Mouse (Mus musculus): ENCODE measurements around the gene Adcyap1r1.

Adcyap1r1 gene

DNA sequence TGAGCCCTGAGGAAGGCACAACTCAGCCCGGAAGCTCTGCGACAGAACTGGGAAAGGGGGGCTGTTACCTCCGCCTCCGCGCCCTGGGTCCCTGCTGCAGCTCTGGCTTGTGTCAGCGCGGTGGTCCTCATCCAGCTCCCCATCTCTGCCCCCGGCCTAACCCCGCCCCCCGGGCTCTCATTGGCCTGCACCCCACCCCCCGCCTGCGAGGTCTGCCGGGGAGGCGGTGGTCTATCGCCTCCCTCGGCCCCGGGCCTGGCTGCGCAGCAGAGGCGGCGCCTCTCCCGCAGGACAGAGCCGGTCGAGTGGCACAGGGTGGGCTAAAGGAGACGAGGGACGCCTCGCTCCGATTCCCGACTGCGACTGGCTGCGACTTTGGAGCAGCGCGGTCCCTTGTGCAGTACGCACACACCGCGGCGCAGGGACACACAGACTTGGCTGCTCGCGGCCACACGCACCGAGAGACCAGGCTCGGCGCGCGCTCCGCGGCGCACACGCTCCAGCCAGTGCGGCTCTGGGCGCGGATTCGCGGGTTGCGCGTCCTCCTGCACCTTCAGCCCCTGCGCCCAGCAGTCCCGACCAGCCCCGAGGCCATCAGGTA, at the start of gene Adcyap1r1:
TSS of gene Adcyap1r1 (plus strand) at position 208 of the 601 bp plus-strand sequence.
- peak; percentile 79 for DNase-seq

DNA sequence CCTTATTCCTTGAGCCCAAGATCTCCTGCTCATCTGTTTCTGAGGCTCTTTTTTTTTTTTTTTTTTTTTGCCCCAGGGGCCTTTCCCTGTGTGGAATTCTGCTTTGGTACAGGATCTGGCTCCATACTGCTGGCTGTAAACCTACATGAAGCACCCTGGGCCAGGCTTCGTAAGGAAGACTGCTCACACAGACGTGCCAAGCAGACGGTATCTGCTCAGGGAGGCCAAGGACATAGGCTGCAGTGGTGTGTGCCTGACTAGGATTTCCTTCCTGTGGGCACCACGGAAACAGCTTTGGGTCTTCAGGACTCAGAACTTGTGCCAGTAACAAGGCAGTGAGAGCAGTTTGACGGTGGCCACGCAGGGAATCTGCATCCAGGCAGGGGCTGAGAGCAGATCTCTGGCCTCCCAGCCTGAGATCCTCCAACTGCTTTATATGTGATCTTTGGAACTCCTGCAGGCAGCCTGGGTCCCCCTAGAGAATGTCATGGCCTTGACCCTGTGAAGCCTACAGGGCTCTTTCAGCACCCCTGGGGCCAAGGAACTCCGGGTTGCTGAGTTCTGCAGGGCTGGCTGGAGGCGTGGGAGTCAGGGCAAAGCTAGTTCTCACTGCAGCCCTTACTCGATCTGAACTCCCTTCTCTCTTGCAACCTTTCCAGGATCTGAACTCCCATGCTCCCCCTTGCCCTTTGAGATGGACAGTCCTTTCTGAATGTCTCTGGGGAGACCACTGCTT, 49.6 kb upstream of the Adcyap1r1 start:
- DNase-seq, result no peak

DNA sequence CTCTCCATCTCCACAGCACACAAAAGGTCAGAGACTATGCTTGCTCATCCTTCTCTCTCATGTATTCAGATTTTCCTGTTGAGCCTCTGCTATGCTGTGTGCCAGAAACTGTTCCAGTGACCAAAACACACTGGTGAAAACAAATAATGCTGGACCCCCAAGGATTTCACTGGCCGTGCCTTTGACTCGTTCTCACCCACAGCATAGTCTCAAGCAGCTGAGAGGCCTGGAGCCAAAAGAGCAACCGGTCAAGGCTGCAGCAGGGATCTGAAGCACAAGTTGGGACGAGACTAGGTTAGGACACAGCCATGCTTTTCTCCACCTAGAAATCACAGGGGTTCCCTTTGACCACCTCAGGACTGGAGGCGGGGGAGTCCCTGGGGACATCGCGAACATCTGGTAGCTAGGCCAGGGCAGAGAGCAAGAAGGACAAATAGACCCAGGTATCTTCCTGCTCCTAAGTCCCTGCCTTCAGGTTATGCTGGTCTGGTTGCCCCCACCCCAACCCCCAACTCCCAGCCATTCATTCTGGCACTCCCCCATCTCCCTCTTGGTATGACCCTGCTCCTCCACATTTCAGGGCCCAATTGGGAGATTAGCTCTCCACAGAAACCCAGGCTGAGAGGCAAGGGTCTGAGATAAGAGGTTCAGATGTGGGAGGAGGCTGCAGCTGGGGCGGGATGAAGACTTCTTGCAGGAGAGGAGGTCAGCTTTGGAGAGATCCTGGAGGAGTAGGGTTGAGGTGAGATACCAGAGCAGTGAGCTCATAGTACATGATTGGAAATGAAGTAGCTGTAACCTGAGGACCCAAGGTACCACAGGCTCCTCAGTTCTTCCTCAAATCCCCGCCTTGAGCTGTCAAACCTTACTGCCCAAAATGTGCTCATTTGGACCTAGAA, 48.1 kb upstream of the Adcyap1r1 start:
- no peak for DNase-seq

DNA sequence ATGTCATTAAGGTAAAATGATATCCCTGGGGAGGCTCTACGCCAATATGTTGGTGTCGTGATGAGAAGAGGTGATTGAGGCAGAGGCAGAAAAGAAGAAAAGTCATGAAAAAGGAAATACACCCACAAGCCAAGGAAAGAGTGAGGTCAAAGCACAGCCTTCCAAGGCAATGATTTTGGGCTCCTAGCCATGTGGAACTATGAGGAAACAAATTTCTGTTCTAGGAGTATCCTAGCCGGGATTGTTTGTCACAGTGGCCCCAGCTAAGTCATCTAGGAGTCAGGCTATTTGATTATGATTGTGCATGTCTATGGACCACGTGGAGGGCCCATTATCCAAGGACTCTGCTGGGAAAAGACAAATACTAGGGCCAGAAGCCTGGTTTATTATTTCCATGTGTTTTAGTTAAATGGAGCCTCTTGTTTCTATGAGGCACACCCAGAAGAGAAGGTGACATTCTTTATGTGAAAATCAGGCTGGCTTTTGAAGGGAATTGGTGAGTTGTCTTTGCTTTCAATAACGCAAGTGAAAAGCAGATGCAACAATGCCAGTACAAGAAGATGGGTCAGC, 47.3 kb upstream of the Adcyap1r1 start:
- DNase-seq, result no peak

DNA sequence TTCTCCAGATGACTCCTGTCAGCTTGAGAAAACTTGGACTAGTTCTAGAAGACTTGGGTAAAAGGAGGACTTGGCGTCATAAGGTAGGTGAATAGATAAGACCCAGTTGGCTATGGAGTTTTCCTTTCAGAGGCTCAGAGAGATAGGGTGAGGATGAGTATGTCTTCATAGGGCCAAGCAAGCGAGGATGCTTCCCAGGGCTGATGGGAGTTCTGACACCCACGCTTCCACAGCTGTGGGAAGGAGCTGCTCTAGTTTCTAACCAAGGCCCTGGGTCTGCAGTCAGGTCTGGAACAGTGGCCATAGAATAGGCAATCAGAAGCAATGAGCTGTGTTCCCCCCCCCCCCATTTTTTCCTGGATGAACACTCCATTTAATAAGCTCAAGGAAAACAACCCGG, 44.4 kb upstream of the Adcyap1r1 start:
- DNase-seq, result no peak

DNA sequence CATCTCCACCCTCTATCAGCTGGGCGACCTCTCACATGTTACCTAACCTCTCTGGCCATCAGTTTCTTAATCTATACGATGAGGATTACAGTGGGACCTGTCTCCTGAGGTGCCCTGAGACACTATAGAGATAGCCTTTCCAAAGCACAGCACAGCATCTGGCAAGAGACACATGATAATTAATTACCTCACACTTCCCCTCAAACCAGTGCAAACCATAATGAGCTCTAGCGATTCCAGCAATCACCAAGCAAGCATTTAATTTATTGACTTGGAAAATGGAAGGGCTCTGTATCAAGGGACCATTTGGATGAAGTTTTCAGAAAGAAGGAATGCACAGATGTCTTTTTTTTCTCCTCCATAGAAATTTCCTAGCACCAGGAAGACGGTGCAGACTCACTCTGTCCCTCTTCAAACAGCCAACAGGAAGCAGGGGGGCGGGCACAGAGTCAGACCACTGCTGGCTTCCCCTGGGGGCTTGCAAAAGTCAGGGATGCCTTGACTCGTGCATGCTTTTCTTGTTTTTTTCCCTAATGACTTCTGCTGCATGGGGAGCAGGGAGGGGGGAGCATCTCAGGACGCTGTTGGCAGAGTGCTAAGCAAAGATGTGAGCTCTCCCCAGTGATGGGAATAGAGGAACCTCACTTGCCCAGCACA, 41.5 kb upstream of the Adcyap1r1 start:
- no peak for DNase-seq

DNA sequence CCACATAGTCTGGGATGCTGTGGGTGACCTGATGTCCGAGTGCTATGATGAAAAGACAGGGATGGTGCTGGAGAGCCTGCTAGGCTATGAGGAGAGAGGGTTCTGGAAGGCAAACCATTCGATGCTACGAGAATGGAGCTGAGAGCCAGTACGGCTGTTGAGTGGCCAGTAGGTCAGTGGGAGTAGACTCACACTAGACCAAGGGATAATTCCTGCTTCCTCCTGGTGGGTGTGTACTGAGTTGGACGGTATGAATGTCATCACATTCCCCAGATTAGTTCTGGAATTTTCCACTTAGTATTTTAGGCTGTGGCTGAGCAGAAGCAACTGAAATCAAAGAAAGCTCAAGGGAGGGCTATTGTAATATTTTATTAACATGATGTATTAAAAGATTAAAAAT, 40.8 kb upstream of the Adcyap1r1 start:
- DNase-seq, result no peak

DNA sequence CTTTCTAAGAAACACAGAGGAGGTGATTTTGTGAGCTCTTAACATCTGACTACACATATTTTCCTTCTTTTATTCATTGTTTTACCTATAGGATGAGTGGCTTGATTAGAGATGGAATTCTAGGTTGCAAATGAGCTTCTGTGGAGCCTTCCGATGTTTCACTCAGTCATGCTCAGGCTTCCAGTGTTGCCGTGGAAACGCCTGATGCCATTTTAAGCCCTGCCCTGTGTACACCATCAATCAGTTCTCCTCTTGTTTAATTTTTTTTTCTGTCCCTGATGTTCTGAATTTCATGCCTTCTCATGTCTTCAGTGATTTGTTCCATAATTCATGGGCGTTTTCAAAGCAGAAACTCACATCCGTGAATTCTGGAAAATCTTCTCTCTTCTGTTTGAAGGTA, 35.6 kb upstream of the Adcyap1r1 start:
- DNase-seq, result no peak

DNA sequence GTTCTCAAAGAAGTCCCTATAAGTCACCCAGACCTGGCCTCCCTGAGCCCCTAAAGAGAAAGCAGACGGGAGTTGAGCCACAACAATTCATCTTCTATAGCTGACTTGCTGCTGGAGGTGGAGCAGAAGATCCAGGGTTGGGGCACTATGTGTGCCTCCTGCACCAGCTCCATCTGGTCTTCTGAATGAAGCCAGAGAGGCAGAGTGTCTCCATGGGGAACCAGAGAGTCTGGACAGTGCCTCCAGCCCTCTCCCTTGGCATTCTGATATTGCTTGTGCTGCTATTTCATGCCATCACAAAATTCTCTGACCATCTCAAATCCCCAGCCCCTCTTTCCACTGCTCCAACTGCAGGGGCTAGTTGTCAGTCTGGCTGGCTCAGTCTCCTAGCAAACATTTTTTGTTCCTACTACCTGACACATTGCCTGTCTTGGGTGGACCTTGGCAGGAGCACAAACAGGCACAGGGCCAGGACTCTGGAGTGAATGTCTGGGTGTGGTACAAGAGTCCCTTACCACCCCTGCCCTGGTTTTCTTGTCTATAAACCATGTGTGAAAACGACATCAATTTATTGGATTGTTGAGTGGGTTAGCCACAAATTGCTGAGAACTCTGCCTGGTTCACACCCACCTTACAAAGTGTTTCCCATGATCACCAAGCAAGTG, 32.9 kb upstream of the Adcyap1r1 start:
- peak; percentile 86 for DNase-seq

DNA sequence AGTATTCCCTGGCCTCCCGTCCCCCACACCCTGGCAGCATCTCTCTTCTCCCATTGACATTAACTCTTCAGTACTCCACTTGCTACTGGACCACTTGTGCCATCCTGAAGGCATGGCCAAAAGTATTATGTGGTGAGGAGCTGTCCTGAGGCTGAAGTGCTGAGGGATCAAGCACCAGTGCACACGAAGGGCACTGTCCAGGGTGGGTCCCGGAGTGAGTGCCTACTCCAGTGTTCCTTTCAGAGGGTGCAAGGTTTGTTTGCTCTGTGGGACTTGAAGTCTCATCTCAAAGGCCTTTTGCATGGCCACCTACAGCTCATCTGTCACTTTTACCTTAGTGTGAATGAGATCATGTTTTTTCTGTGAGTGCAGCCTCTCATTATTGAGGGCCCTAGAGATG, 31.4 kb upstream of the Adcyap1r1 start:
- no peak for DNase-seq

DNA sequence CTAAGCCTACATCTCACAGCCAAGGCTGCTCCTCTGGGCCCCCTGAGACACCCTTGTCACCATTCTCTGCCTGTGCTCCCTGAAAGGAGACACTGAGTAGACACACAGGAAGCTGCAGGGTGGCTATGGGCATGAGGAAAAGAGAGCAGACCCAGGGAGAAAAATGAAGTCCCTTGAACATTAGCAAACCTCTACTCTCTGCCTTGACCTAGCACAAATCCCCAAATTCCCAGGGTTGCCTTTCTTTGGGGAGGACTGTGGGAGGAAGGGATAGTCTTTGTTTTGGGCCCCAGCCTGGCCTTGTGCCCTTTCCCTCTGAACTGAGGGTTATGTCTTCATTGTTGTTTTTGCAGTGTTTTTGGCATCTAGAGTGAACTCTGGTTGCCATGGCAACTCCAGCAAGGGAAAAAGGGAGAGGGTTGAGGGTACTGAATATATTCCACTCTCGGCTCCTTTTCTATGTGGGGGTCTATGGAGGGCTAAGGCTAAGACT, 30.9 kb upstream of the Adcyap1r1 start:
- no peak for DNase-seq

DNA sequence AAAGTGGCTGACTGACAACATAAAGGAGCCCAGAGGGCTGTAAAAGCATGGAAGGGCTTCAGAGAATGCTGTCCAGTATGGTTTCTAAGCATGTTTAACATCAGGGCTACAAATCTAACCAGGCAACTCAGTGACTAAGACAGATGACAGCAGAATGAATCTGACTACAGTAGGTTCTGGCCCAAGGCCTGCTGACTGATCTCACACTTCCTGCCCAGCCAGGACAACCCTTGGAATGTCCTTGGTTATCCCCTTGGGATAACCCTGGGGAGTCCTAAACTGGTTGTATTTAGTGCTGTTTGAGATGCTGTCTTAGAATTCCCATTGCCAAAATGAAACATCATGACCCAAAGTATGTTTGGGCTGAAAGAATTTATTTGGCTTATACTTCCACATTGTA, 19.7 kb upstream of the Adcyap1r1 start:
- DNase-seq, result no peak

DNA sequence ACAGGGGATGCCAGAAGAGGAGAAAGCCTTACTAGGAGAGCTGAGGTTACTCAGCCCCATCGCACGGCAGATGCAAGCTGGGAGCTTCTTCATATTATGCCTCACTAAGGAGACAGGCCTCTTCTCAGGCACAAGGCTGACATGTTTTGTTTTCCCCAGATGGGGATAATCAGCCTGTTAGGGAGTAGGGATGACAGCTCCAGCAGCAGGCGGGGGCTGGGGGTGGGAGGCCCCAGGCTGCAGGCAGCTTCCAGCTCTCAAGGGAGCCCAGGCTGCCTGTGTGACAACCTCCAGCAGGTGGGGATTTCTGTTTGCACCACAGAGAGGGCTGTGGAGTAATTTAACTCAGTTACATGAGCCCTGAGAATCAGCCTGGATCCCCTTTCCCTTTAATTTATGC, 17.4 kb upstream of the Adcyap1r1 start:
- no peak for DNase-seq

DNA sequence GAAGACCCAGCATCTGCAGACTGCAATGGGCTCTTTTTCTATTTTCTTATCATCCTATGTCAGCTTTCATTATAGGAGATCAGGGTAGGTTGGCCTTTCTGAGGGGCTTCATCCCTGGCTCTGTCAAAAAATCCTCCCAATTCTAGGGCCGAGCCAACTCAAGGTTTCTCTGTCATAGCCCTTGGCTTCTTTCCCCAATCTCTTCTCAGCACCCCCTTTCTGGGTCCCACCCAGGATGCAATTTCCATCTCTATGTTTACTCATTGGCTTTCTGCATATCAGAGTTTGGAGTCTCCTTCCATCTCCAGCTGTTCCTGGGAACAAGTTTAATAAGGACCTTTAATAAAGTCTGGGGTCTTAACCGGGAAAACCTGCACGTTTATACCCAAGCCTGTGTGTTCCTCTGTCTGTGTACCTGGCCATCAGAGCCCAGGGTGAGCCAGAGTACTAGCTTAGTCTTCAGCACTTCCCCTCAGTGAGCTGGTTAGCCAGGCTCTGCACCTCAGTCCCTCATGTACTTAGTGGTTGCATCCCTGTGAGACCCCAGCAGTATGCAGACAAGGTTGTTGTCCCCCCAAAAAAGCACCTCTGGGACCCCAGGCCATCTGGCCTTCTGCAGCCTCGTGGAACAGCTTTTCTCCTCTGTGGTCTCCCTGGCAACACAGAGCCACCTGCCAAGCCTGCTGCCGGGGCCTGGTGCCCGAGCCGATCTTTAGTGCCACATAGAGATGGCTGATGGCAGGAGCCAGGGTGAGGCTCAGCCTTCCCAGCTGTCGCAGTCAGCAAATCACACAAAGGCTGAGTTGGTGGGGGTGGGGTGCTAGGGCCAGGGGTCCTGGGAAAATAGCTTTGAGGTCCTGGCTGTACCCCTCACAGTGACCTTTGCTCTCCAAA, 16.3 kb upstream of the Adcyap1r1 start:
- peak; percentile 72 for DNase-seq

DNA sequence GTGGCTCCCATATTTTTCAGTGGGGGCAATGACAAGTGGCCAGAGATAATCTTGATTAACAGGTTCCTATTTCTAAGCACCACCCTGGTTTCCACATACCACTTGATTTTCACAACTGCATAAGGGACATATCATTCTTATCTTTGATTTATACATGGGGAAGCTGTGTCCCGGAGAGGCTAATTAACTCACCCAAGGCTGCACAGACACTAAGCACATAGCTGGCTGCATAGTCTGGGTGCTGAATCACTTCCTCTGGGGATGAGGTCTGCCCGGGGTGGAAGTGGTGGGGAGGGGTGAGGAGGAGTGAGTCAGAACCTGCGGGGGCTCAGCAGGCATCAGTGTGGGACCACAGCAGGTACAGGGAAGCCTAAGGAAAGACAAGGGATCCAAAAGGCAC, 13.9 kb upstream of the Adcyap1r1 start:
- DNase-seq, result no peak

DNA sequence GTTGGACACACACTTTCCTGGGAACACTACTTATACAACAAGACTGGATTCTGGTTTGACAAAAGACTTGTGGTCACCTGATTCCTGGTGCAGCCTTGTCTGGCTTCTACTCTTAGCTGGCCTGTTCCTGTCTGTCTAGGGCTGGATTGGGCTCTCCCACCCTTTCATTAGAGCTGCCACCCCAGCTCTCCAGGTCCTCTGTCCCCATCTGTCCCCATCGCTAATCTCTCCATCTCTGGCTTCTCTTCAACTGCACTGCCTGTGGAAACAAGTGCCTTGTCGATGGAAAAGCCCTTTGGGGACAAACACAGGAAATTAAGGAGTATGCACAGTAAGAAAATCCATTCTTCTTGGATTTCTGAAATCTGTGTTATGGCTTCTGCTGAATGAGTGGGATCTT, 12.9 kb upstream of the Adcyap1r1 start:
- no peak for DNase-seq

DNA sequence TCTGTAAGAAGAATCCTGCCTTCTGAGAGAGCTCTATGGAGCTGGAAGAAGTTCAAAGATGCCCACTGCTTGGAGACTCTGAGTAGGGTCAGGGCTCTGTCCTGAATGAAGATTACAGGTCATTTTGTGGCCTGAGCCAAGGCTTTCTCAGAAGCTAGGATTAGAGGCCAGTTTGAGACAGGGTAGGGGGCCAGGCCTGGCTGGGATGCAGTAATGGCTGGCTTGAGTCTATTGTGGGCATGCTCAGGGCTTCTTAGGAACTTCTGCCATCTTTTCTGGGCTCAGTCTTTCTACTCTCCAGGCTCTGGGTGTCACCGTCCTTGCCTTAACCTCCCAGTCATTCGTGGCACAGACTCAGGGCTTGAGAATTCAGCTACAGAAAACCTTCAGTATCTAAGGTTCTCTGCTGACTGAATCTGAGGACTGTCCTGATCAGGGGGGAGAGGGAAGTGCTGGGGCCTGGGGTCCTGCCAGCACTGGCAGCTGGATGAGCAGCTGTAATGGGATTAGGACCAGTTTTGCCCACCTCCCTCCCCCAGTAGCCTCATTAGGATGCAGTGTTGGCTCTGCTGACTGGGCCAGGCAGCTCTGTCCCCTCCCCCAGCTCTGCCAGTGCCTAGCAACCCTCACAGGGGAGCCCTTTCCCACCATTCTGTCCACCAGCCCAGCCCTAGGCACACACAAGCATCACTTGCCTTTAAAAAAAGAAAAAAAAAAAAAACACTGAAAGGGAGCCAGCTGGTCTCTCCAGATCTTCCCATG, 7.7 kb upstream of the Adcyap1r1 start:
- DNase-seq, result peak; percentile 54

DNA sequence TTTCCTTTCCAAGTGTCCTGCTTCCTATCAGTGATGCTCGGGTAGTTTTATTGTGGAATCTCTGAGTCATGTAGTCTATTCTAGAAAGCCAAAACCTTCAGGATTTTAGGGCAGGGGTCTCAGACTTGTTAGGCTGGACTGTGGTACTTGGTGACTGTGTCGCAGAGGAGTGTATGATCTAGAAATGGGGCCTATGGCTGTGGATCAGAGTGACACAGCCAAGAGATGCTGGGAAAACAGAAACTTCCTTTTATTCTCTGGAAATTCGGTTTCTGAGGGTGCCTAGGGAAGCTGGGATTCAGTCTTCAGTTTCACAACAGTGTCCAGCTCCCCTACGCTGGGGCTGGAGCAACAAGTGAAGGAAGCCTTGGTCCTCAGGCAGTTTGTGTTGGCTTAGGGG, 7.1 kb upstream of the Adcyap1r1 start:
- no peak for DNase-seq

DNA sequence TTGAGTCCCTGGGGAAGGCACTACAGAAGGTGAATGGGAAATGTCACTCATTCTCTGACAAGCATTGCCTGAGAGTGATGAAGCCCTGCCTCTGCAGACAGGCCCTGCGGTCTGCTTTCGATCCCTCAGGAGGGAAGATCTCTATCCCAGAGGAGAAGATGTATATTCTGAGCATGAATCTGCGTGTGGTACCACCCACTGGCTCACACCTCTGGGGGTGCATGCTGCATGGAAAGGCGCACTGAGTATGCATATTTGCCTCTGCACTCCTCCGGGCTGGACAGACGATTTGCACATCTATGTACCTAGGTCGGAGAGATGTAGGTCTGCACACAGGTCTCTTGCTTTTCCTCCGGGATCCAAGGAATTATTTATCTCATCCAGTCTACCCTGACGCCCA, 3.6 kb upstream of the Adcyap1r1 start:
- no peak for DNase-seq

DNA sequence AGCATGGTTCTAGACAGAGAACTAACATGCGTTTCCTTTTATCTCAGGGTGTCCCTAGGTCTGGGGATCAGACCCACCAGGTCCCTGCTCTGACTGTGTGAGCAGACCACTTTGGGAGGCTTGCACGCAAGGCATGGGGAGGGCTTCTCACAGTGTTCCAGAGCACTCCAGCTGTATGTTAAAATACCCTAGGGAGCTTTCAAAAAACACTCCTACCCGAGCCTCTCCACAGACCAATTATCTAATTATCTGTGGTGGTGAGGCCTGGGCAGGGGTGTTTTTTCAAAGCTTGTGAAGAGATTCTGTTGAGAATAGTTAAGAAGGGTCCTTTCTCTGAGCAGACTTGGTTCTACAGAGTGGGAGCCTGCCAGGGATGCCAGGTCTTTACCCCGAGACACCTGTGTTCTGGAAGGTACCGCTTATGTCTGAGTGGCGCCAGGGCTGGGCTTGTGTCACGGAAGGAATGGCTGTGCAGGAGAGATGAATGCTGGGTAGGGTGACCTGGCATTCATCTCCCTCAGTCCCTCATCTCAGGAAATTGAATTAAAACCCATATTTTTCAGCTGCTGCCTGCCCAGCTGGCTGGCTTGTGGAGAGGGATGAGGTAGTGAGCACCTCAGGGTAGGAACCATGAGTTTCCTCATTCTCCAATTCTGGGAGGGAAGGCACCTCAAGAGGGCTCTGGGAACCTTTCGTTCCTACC, 2.7 kb upstream of the Adcyap1r1 start:
- DNase-seq, result no peak

Measured in cerebellum, adult 11-12 months (tissue).